Mouse (Mus musculus) lung, postnatal 4 days (tissue): ENCODE results near the gene Trim28.

Source experiments
- DNase-seq, 2 experiments: peaks; one replicate each; pipeline ENCODE4 v3.0.0; 2021

Gene Trim28

DNA sequence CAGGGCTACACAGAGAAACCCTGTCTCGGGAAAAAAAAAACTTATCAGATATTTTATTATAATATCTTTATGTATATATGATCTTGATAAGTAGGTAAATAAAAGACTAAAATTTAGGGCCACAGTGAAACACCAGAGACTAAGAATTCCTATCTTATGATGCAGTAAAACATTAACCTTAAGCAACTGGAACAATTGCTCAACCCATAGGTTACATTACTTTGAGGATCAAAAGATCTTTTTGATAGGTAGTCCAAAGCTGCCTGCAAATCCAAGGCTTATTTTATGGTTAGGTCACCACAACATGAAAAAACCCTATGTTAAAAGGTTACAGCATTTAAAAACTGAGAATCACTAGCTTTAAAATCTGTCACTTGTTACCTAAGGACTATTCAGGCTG lies 2.7 kb downstream of the Trim28 start:
- no peak for DNase-seq

DNA sequence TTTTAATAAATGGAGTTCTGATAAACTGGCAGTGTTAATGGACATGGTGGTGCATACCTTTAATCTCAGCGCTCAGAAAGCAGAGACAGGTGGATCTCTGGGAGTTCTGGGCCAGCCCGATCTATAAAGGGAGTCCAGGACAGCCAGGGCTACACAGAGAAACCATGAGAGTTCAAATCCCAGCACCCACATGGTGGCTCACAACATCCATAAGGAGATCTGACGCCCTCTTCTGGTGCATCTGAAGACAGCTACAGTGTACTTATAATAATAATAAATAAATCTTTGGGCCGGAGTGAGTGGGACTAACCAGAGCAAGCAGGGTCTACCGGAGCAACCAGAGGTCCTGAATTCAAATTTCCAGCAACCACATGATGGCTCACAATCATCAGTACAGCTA lies 4.5 kb downstream of the Trim28 start:
- DNase-seq: no peak

DNA sequence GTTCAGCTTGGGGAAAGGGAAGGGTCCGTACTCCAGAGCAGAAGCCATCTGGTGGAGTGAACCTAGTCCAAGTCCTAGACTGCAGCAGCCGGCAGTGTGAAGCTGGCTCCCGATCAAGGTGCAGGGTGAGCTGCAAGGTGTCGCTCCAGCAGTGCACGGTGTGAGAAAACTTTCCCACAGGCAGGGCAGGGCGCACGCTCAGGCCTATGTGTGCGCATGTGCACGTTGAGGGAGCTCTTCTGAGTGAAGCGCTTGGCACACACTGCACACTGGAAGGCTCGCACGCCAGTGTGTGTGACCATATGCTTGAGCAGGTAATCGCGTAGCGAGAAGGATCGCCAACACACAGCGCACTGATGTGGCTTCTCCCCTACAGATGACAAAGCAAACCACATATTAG lies 7.1 kb downstream of the Trim28 start:
- no peak for DNase-seq

DNA sequence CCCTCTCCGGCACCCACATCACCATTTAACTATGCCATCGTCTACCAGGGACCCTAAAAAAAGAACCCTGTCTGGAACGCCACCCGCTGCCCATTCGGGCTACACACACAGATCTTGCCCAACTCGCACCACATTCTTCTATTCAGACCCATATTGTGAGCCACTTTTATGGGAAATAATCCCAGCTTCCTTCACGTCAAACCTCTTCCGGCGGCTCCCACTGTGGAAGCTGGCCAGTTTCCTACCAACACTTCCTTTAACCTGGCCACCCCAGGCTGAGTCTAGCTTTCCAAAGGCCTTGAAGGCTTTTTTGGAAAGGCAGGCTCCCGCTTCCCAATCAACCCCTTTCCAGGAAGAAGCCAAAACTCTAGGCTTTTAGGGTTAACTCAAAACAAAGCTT lies 7.6 kb downstream of the Trim28 start:
- no peak for DNase-seq

DNA sequence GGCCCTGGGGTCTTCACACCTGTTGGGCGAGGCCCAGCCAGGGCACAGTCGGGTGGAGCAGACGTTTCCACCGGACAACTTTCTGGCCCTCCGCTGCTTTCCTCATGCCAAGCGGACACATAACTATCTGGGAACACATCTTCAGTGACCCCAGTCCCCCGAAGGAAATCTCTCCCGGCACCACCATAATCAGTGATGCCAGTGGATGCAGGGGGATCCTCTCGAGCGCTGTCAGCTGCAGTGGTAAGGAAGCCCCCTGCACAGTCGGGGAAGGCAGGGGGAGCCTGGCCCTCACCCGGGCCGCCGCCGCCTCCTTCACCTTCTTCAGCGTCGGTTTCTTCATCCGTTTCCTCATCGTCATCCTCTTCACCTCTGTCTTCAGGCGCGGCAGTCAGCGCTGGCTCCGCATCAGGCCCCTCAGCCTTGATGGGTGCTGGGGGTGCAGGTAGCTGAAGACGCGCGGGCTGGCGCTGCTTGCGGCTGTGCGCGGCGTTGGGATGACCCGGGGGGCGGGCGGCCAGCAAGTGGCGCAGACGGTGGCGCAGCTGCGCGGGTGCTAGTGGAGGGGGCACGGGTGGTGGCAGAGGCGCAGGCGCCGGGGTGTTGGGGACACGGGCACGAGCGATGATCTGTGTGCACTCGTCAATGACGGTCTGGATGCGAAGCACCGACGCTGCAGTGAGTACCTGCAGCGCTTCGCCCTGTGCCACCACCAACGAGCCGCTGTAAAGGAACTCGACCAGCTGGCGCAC lies 8.6 kb downstream of the Trim28 start:
- DNase-seq: no peak

- peak; percentile 95 to 96 for DNase-seq
These were observed 10.5 kb downstream of the Trim28 start for GRCm38 (mm10) chr7:13009143-13010004.

DNA sequence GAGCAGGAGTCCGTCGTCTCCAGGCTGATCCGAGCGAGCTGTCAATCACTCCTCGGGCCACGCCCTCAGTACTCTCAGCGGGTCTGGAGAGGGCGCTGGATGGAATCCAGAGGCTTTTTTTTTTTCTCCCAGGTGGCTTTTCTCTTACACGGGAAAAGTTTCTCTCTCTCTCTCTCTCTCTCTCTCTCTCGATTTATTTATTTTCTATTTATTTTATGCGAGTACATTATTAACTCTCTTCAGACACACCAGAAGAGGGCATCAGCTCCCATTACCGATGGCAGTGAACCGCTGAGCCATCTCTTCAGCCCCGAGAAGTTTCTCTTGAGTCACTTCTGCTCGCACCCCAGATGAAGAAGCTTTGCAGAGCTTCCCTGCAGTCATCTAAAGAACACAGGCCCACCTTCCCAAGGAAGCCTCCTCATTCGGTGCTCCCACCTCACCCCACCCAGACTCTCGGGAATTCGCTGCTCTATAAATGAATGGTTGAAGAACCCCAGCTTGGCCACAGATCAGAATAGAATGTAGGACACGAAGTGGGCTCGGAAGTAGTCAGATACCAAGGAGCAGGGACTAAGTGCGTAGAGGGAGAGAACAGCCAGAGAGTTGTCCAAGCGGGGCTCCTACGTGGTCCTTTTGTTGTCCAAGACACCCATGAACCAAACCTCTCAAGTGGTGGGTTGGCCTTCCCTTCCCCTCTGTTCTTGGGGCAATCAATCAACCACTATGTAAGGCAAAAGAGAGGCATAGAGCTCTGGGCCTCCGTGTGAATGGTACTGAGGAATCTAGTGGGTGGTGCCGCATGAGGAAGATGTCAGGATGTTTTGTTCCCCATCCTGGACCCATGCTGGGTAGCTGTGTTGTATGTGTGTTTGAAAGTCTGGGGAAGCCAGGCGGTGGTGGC lies 11.3 kb downstream of the Trim28 start, which contains the start of gene Zbtb45:
Gene Zbtb45 (minus strand): TSS at position 30 of the 904 bp plus-strand sequence.
- peak in 1 of 2 experiments; percentile 21 for DNase-seq

DNA sequence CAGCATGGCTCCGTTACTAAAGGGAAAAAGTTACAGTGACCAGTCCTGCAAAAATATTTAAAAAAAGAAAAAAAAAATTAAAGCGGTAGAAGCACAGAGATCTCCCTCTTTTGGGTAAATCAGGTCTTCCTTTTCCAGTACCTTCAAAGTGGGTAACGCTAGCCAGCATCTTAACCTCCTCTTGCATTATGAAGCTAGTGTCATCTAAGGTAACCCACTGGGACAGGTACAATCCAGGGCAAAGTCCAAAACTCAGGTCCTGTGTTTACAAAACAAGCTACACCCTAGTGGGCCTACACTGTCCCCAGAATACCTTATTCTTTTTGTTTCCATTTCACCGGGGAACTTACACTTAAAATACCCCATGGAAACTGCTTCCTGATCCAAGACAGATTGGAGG lies 14.8 kb downstream of the Trim28 start:
- DNase-seq: no peak

DNA sequence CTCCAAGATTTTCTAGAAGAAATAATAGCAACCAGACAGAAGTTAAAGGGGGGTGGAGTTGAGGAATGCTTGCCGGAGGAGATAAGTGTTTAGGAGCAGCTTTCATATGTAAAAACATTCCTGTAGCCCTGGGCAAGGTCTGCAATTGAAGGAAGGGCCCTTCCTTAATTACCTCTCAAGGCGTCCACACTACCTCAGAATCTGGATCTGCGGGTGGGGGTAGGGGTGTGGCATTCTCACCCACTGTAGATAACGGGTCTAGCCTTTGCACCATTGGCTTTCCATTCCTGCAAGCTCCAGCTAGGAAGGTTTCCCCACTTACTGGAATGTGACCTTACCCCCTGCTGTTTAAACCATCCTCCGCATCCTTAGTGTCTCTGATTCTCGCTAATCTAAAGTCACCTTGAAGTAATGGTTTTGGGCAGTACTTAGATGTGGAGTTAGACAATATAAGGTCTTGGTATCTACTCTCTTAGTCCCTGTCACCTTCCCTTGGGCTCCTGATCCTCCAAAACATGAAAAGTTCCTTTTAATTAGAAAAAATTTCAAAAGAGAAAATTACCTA lies 15.4 kb downstream of the Trim28 start:
- no peak for DNase-seq

DNA sequence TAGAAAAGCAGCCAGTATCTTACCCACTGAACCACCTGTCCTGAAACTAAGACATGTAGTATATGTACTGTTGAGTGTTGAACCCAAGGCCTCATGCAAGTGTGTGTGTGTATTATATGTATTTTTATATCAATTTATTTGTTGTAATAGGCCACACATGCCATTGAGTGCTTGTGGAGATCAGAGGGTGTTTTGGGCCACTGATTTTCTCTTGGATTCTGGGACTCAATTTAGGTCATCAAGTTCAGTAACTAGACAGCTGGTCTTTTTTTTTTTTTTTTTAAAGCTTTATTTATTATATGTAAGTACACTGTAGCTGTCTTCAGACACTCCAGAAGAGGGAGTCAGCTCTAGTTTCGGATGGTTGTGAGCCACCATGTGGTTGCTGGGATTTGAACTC lies 16.3 kb downstream of the Trim28 start:
- DNase-seq: no peak

DNA sequence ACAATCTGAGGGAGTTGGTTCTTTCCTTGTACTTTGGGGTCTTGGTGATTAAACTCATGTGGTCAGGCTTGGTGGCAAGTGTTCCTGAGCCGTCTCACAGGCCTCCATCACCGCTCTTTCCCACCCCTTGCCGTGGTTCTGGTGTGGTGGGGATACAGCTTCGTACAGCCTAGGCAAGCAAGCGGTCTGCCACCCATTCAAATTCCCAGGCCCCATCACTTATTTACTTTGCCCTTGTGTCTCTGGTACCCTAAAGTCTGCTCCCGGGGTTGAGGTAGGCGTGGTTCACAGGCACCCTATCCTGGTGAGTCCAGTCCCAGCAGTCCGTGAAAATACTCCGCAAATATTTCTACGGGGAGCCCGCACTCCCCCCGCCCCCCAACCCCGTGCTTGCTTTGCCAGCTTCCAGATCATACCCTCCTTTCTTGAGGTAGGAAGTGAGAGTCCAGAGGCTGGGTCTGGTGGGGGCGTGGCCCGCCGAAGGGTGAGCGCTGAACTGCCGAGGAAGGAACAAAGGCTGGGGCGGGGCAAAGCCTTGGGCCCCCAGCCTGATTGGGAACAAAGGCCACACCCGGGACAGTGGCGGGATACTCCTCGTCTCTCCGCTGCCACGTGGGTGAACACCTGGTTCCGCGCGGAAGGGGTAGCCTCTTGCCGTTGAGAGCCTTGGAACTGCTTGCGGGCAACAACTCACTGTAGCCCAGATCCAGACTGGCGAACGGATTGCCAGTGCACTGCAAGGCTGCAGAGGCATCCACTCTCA lies 24.0 kb downstream of the Trim28 start:
- DNase-seq: peak; percentile 85 to 93

- DNase-seq: peak; percentile 95
These were observed 25.2 kb downstream of the Trim28 start for GRCm38 (mm10) chr7:13023928-13024731.

GRCm38 (mm10) chr7:13024805-13025204 lies 25.9 kb downstream of the Trim28 start:
- peak; percentile 83 to 87 for DNase-seq

GRCm38 (mm10) chr7:13025511-13026112 lies 26.7 kb downstream of the Trim28 start:
- DNase-seq: no peak

GRCm38 (mm10) chr7:13028986-13029385 lies 30.1 kb downstream of the Trim28 start:
- no peak for DNase-seq

DNA sequence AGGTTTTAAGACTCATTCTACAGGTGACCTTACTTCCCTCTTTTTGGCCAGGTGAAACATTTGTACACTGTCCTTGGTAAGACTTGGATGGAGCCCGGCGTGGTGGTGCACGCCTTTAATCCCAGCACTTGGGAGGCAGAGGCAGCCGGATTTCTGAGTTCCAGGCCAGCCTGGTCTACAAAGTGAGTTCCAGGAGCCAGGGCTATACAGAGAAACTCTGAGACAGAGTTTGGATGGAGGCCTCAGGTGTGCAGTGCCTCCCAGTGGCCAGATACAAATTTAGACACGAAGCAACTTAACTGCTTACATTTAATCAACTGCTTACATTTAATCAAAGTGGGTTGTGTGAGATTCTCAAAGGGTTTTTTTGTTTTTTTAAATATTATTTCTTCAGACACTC lies 32.2 kb downstream of the Trim28 start:
- peak in 1 of 2 experiments; percentile 47 for DNase-seq

DNA sequence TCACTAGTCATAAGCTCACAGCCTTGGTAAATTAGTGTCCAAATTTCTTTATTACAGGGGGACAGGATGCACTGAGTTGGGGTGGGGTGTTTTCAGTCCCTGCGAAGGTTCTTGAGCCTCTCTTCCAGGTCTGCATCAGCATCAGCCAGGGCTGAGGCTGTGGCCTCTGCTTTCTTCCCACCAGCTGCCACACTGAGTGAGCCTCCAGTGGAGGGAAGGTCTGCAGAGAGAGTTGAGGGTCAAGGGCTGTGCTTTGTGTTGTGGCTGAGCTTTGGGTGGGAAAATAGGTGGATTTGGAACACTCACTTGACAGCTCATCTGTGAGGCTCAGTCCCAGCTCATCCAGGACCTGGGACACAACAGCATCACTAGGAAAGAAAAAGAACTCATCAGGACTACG lies 33.1 kb downstream of the Trim28 start:
- no peak for DNase-seq

- no peak for DNase-seq
These were observed 33.6 kb downstream of the Trim28 start for GRCm38 (mm10) chr7:13032541-13032940.

DNA sequence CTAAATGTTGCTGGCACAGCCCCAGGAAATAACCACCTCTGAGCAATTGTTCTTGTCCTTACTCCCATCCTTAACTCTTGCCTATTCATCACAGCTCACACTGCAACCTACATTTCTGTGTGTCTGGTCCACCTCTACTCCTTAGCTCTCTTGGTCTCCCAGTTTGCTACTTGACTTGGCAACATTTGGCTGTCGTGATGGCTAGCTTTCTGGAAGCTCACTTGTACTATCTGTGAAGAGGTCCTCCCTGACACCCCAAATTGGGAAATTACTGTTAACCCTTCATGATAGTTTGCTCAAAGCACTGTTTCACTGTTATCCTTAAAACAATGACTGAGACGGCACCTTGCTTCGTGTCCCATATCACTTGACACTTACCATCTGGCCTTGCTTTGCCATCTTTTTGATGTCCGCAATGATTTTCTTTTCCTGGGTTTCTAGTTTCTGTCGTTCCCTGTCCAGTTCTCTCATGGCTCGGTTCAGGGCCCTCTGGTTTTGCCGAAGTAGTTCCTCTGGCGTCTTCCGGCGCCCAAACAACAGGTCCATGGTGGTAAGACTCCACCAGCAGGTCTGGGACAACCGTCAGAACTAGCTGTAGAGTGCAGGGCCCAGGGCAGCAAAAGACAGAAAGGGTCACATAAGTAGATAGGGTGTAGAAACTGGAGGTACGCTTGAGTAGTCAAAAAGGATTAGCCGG lies 34.7 kb downstream of the Trim28 start:
- no peak for DNase-seq
